Mouse (Mus musculus) liver, embryonic 14 days (tissue): ENCODE measurements around the gene Slc8a2. TPM values are rescaled to one million over a fixed set of nuclear protein-coding genes. Genes with fewer than 3 reads are reported as not detected.

Experiments
- polyA plus RNA-seq: library from polyadenylated mRNA; depleted of rRNA; stranded (reverse); fragments of >200 nt; gene quantifications from 2 replicates; pipeline ENCODE4 v1.2.3, GENCODE M21; 2012; rRNA removed

Gene Slc8a2
- polyA plus RNA-seq: 0.05 TPM in 2 replicates

GRCm38 (mm10) chr7:16129421-16129845 lies at the start of gene Slc8a2:
Gene Slc8a2, plus strand, starts transcription at chr7:16129826.

GRCm38 (mm10) chr7:16098021-16099017 lies 31.3 kb upstream of the Slc8a2 start, which contains the start of gene Napa:
Gene Napa, plus strand, starts transcription at chr7:16098458.

GRCm38 (mm10) chr7:16119569-16120261 lies 9.9 kb upstream of the Slc8a2 start, which contains the start of gene Kptn:
Gene Kptn, plus strand, starts transcription at chr7:16119895.

GRCm38 (mm10) chr7:16174597-16175541 lies 45.2 kb downstream of the Slc8a2 start, which contains the start of gene Meis3:
Gene Meis3, plus strand, starts transcription at chr7:16175090.

Other genes starting within 250 kb of the Slc8a2 start
- not detected in 2 replicates for gene Crx, start 249.9 kb upstream of the Slc8a2 start, polyA plus RNA-seq
- not detected in 2 replicates for gene Crxos, start 247.2 kb upstream of the Slc8a2 start, polyA plus RNA-seq
- gene Selenow, start 207.4 kb upstream of the Slc8a2 start, polyA plus RNA-seq: 189 and 194 TPM in 2 replicates
- 57.3 and 58.9 TPM in 2 replicates for gene Nop53, start 183.8 kb upstream of the Slc8a2 start, polyA plus RNA-seq
- gene Ehd2, start 162.3 kb upstream of the Slc8a2 start, polyA plus RNA-seq: 2.4 TPM in 2 replicates
- 1.2 and 1.5 TPM in 2 replicates for gene Bicra, start 81.9 kb upstream of the Slc8a2 start, polyA plus RNA-seq
- 0.01 TPM in 2 replicates for gene Zfp541, start 68.0 kb upstream of the Slc8a2 start, polyA plus RNA-seq
- gene Napa, start 31.4 kb upstream of the Slc8a2 start, polyA plus RNA-seq: 93.6 and 109 TPM in 2 replicates
- 6.6 and 7.2 TPM in 2 replicates for gene Kptn, start 9.9 kb upstream of the Slc8a2 start, polyA plus RNA-seq
- 1.1 and 1.6 TPM in 2 replicates for gene Meis3, start 45.3 kb downstream of the Slc8a2 start, polyA plus RNA-seq
- gene Dhx34, start 92.2 kb downstream of the Slc8a2 start, polyA plus RNA-seq: 3.6 and 4.0 TPM in 2 replicates
- 0.48 and 0.58 TPM in 2 replicates for gene C5ar2, start 114.3 kb downstream of the Slc8a2 start, polyA plus RNA-seq
- gene C5ar1, start 129.7 kb downstream of the Slc8a2 start, polyA plus RNA-seq: 1.0 and 1.2 TPM in 2 replicates
- gene Inafm1, start 143.8 kb downstream of the Slc8a2 start, polyA plus RNA-seq: 7.1 and 7.5 TPM in 2 replicates
- gene Ccdc9, start 157.0 kb downstream of the Slc8a2 start, polyA plus RNA-seq: 30.7 and 30.8 TPM in 2 replicates
- 2.8 and 3.9 TPM in 2 replicates for gene Bbc3, start 178.6 kb downstream of the Slc8a2 start, polyA plus RNA-seq